Mouse (Mus musculus): ENCODE data around the gene Terf2. TPM values are rescaled to one million over a fixed set of nuclear protein-coding genes. Genes with fewer than 3 reads are reported as not detected.
"Not testable (repeated sequence)": the region's sequence is repeated elsewhere in the genome, so short reads cannot be mapped to it uniquely, and the experiment has no call there.

The Terf2 gene
- total RNA-seq, 4 experiments from 2014 or later, result 20.6 to 38.9 (median 30.3) TPM

GRCm38 (mm10) chr8:107056973-107057369 lies 39.4 kb downstream of the Terf2 start:
- DNase-seq, result no peak

GRCm38 (mm10) chr8:107056076-107056972 lies 40.0 kb downstream of the Terf2 start, which contains the start of the genes Cog8 and Nip7:
Cog8 (minus strand) TSS chr8:107056689.
Nip7 (plus strand) TSS chr8:107056877.
- peak; percentile 96 for DNase-seq

GRCm38 (mm10) chr8:107052046-107052445 lies 44.3 kb downstream of the Terf2 start:
- DNase-seq, result peak; percentile 54

GRCm38 (mm10) chr8:107049480-107049879 lies 46.9 kb downstream of the Terf2 start:
- no peak for DNase-seq

GRCm38 (mm10) chr8:107048061-107048941 lies 48.0 kb downstream of the Terf2 start, which contains the start of gene Pdf:
Pdf (minus strand) TSS chr8:107048614.
- DNase-seq, result peak; percentile 82

GRCm38 (mm10) chr8:107046976-107047375 lies 49.4 kb downstream of the Terf2 start:
- DNase-seq, result no peak

GRCm38 (mm10) chr8:107045478-107045877 lies 50.9 kb downstream of the Terf2 start:
- no peak for DNase-seq

- no peak for DNase-seq
Measured at GRCm38 (mm10) chr8:107040632-107041031, 55.7 kb downstream of the Terf2 start.

GRCm38 (mm10) chr8:107036626-107037025 lies 59.7 kb downstream of the Terf2 start:
- DNase-seq, result no peak

- no peak for DNase-seq
Measured at GRCm38 (mm10) chr8:107035641-107036040, 60.7 kb downstream of the Terf2 start.

GRCm38 (mm10) chr8:107033609-107034008 lies 62.7 kb downstream of the Terf2 start:
- DNase-seq, result not testable (repeated sequence)

- no peak for DNase-seq
Measured at GRCm38 (mm10) chr8:107031577-107032090, 64.7 kb downstream of the Terf2 start.

GRCm38 (mm10) chr8:107030650-107031576 lies 65.4 kb downstream of the Terf2 start, which contains the start of gene Vps4a:
Vps4a (plus strand) TSS chr8:107031222.
- peak; percentile 95 for DNase-seq

- no peak for DNase-seq
Measured at GRCm38 (mm10) chr8:107030058-107030457, 66.3 kb downstream of the Terf2 start.

- DNase-seq, result no peak
Measured at GRCm38 (mm10) chr8:107029310-107029709, 67.0 kb downstream of the Terf2 start.

- peak; percentile 82 for DNase-seq
Measured at GRCm38 (mm10) chr8:107023479-107023878, 72.9 kb downstream of the Terf2 start.

Small RNA genes lying within 50 kb of the gene (microRNA-seq; reads per million reads assigned to microRNA genes)
- gene Mir7075, result 0.67 to 0.88 reads per million in 2 experiments

Other genes starting within 250 kb of the Terf2 start
- gene Has3, start 226.3 kb downstream of the Terf2 start, total RNA-seq (2022), result under 1 TPM; 0.14 to 0.62 (median 0.56) TPM
- 10 to 100 TPM; 38.8 to 43.1 (median 42.6) TPM for gene Utp4, start 202.9 kb downstream of the Terf2 start, total RNA-seq (2022)
- gene Sntb2, start 160.8 kb downstream of the Terf2 start, total RNA-seq (2022), result 10 to 100 TPM; 36.2 to 42.9 (median 38.8) TPM
- gene Vps4a, start 65.3 kb downstream of the Terf2 start, total RNA-seq (2022), result 100 to 1,000 TPM in 3 of 4 experiments, 10 to 100 TPM in 1; 98.3 to 108 (median 103) TPM
- gene Pdf, start 47.9 kb downstream of the Terf2 start, total RNA-seq (2022), result 10 to 100 TPM; 64.2 to 73.1 (median 71.8) TPM
- 10 to 100 TPM; 41.1 to 46.6 (median 44.1) TPM for gene Cog8, start 39.9 kb downstream of the Terf2 start, total RNA-seq (2022)
- gene Nip7, start 39.7 kb downstream of the Terf2 start, total RNA-seq (2022), result 10 to 100 TPM; 46.5 to 53.0 (median 48.8) TPM
- not detected for gene Tmed6, start 30.9 kb downstream of the Terf2 start, total RNA-seq (2022)
- gene Cyb5b, start 54.1 kb upstream of the Terf2 start, total RNA-seq (2022), result 100 to 1,000 TPM; 398 to 743 (median 524) TPM
- gene Nfat5, start 196.9 kb upstream of the Terf2 start, total RNA-seq (2022), result 100 to 1,000 TPM; 130 to 228 (median 173) TPM

Data from adrenal gland, adult 8-10 months (tissue).